Mouse (Mus musculus) regulatory T cell (primary cell): ENCODE data around the gene Col6a1.
"Not testable (repeated sequence)": the region's sequence is repeated elsewhere in the genome, so short reads cannot be mapped to it uniquely, and the experiment has no call there.

ENCODE experiments used
- in situ Hi-C: fragments of 300-600 bp; cut with MboI, MseI; formaldehyde crosslinking; loops from one replicate; pipeline ENCODE4 v1.15.1; 2025; ENCODE audit warnings: high pct_unique_total_duplicates

The Col6a1 gene

GRCm38 (mm10) chr10:76725682-76726285, at the start of gene Col6a1:
TSS of gene Col6a1 (minus strand) at chr10:76726168.
- in situ Hi-C loops = no loop called here

DNA sequence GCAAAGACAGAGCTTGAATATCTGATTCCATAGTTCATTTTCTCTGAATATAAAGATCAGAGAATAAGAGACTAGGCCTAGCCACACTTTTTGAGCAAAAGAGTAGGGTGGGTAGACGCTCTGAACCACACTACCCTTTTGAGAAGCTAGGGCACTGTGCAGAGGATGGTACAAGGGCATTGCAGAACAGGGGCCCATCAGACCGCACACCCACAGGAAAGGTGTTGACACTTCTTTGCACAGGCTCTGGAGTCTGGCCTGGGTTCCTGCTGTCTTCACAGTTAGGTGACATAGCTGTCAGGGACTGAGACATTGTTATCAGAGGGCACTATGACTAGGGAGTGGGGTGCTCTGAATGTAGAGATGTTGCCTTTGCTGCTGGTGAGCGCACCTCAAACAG, 45.7 kb upstream of the Col6a1 start:
- in situ Hi-C loops = no loop called here

- in situ Hi-C loops = no loop called here
Observed at GRCm38 (mm10) chr10:76771086-76771485, 45.1 kb upstream of the Col6a1 start.

DNA sequence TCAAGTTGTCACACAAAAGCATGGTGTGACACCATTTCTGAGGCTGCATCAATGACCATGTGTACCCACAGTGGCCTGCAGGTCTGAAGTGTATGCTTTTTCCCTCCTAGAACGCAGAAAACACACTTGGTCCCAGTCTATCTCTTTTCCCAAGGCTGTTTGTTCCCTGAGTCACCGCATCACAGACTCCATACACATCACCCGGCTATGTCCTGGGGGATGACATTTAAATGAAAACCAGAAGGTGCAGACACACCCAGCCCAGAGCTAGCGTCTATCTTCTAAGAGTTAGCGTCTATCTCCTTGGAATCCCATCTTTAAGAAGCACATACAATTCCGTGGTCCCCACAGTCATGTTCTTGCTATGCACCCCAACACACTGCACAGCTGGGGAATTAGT, 43.6 kb upstream of the Col6a1 start:
- in situ Hi-C loops = no loop called here

- in situ Hi-C loops = no loop called here
Observed at GRCm38 (mm10) chr10:76766196-76766595, 40.2 kb upstream of the Col6a1 start.

DNA sequence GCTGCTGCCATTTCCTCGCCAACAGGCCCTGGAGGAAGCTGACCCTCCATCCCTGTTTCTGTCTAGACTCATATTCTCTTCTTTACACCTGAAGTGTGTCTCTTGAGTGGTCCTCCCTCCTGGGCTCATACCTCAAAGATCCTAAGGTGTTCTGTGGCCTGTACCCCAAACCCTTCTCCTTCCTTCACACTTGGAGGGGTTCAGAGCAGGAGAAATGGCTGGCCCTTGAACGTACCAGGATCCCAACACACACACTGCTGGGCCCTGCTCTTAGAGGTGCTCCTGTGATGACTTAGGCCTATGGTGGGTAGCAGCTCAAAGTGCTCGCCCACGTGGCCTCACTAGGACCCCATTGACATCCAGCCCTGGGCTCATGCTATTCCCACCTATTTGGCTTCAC, 39.0 kb upstream of the Col6a1 start:
- in situ Hi-C loops = no loop called here

- in situ Hi-C loops = no loop called here
Observed at GRCm38 (mm10) chr10:76763016-76763415, 37.0 kb upstream of the Col6a1 start.

DNA sequence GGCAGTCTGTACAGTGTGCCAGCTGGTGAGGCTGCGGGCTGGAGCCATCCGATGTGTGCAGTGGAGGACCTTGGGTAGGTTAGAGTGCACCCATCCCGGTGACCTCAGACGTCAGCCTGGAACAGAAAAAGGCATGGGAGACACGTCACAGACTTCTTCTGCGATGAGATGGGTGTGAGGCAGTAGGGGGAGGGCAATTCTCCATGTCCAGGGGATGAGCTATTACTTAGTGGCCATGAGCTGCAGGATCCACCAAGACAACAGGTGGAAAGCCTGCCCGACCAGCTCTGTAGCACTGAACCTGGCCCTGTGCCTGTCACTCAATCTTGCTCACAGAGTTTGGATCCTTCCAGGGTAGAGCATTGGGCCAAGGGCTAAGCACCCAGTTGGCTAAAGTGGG, 36.4 kb upstream of the Col6a1 start:
- in situ Hi-C loops = no loop called here

DNA sequence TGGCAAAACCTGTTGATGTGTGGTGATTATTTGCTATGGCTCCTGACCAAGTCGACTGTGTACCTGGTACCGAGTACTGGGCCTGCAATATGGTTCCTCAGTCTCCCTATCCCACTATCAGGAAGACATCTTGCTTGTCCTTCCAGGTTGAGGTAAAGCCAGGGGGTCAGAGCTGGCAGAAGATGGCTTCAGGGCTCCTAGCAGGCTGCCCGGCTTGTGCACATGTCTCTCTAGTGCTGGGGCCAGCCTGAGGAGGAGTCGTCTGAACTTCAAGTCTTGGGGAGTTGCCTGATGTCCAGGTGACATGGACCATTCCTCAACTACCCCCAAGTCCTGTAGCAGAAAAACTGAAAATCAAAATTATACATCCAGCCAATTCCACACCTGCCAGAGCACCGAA, 33.9 kb upstream of the Col6a1 start:
- in situ Hi-C loops = no loop called here

DNA sequence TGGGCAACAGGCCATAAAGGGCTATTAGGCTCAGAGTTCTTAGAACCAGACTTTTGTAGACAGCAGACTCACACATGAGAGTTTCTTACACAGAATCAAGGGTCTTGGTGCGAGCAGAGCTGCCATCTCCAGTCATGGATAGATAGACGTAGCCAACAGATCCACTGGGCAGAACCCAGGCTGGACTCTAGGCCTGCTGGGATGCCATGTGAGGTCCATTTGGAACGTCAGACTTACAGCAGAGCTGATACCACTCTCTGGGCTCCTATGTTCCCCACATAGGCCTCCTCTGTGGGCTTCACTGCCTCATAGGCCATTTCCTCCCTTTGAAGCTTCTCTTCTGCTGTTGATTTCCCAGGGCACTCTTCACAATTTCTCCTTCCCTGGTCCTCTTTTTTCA, 27.7 kb upstream of the Col6a1 start:
- in situ Hi-C loops = no loop called here

DNA sequence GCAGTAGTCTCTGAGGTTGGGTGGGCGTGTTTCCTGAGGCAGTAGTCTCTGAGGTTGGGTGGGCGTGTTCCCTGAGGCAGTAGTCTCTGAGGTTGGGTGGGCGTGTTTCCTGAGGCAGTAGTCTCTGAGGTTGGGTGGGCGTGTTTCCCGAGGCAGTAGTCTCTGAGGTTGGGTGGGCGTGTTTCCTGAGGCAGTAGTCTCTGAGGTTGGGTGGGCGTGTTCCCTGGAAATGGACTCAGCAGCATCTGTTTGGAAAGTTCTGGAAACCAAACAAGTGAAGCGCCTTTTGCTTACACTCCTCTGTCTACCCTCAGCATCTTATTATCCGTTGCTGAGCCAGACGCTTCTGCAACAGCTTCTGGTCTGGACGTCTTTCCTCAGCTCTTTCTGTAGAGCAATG, 18.3 kb upstream of the Col6a1 start:
- in situ Hi-C loops = not testable (repeated sequence)

DNA sequence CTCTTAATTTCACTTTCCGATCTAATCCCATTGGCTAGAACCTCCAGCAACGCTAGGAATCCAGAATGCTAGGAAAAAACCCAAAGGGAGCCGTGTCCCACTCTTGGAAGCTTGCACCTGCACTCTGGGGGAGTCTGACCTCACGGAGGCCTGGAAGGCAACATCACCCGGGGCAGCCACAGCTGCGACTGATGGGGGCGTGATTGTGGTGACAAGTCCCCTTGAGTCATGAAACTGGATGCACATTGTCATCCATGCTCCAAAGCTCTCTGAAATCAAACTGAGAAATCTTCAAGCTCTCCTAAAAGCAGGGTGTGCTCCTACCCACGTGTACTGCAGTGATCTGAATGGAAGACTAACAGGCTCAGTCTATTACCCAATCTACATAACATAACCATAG, 10.8 kb upstream of the Col6a1 start:
- in situ Hi-C loops = no loop called here

DNA sequence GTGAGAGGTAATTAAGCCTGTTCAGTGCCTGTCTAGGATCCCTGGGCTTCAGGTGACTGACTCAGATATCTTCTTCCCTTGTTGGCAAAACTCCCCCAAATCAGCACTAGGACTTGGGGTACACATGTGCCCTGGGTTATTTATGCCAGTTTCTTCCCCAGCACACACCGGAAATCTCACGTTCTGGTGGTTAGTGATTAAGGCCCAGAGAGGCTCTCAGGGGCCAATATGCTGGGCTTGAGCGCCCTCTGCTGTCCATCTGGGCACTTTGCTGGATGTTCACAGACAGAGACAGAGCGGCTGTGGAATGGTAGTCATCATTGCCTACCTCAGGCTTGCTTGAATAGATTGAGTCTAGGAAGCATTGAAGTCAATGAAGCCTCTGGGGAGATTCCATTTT, 9.0 kb upstream of the Col6a1 start:
- in situ Hi-C loops = loop anchor here (5.0 kb wide), 2 partner anchors 108 to 263 kb away; no protein-coding TSS in a partner anchor

- in situ Hi-C loops = loop anchor here (5.0 kb wide), 2 partner anchors 106 to 261 kb away; no protein-coding TSS in a partner anchor
Observed at GRCm38 (mm10) chr10:76733677-76734068, 7.7 kb upstream of the Col6a1 start.

- in situ Hi-C loops = loop anchor here (5.0 kb wide), 2 partner anchors 106 to 261 kb away; no protein-coding TSS in a partner anchor
Observed at GRCm38 (mm10) chr10:76732881-76733676, 7.1 kb upstream of the Col6a1 start.

GRCm38 (mm10) chr10:76732391-76732790, 6.4 kb upstream of the Col6a1 start:
- in situ Hi-C loops = loop anchor here (5.0 kb wide), 2 partner anchors 105 to 260 kb away; no protein-coding TSS in a partner anchor

GRCm38 (mm10) chr10:76731621-76732239, 5.8 kb upstream of the Col6a1 start:
- in situ Hi-C loops = loop anchor here (5.0 kb wide), 2 partner anchors 104 to 259 kb away; no protein-coding TSS in a partner anchor

DNA sequence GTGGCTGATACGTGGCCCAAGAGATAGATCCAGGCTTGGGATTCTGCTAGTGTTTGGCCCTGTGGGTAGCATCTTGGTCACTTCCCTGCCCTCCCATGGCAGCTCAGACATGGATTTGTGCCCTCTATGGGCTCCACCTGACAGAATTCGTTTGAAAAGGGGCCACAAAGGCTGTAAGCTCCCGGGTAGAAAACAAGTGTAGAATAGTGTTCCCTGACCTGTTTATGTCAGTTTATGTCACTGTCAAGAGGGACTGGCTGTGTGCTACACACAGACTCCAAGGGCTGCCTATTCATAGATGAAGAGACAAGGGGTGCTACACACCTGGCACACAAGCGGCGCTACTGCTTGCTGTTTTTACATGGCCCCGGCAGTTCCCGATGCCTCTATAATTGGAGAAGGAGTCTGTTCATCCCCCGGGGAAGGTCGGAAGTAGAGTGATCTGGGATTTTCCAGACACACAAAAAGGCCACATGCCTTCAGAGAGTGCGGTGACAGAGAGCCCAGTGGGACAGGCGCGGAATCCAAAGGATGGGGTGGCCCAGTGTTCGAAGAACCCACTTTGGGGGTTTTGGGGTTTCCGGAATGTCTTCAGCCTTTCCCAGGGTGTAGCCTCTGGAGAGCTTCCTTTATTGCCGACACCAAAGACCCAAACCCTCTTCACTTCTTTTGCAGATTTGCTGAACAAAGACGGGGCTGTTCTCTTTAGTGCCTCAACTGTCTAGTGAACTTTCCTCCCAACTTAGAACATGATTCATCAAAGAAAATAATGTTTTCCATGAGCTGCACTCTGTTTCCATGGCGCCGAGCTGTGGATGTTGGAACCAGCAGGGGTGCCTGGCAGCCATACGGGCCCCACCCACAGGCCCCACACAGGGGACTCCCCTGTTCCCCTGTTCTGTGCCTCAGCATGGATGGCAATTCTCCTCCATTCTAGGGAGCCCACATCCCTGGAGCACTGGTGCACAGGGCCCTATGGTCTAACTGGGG, 4.0 kb upstream of the Col6a1 start:
- in situ Hi-C loops = loop anchor here (5.0 kb wide), 2 partner anchors 103 to 258 kb away; no protein-coding TSS in a partner anchor

- in situ Hi-C loops = no loop called here
Observed at GRCm38 (mm10) chr10:76728369-76728768, 2.4 kb upstream of the Col6a1 start.

DNA sequence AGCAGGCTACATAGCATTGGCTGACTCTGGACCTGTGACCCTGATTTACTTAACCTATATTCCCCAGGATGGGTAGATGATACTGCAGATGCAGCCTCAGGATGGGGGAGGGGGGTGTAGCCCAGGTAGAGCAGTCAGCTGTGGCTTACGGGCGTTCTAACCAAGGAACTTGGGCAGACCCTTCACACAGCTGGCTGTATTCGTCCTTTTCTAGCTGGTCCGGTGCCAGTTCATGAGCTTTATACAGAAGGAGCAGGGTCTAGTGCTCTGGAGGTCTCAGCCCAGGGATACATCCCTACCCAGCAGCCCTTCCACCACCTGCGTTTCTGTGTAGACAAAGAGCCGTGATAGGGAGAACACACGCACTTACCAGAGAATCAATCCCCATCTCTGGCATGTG, 1.3 kb upstream of the Col6a1 start:
- in situ Hi-C loops = no loop called here

DNA sequence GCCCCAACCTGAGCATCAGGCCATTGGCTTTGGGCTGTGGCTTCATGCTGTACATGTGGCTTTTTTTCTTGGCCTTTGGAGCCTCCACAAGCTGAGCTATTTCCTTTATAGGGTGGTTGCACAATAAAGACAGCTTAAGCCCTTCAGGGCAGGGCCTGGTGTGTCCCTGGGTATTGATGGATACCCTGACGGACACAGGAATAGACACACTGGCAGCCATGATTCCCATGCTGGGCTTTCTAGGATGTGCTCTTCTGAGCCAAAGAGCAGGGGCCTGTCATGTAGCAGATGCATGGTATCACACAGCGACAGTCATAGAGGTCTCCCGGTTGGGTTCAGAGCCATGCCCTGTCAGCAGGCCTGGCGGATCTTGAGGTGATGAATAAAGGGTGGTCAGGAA, 898 bp upstream of the Col6a1 start:
- in situ Hi-C loops = no loop called here
